Mouse (Mus musculus): Measurements from ENCODE around the gene Thada. TPM values are rescaled to one million over a fixed set of nuclear protein-coding genes. Genes with fewer than 3 reads are reported as not detected.

Gene Thada
- polyA plus RNA-seq, 1 experiment from 2014 or later: 7.8 TPM

DNA sequence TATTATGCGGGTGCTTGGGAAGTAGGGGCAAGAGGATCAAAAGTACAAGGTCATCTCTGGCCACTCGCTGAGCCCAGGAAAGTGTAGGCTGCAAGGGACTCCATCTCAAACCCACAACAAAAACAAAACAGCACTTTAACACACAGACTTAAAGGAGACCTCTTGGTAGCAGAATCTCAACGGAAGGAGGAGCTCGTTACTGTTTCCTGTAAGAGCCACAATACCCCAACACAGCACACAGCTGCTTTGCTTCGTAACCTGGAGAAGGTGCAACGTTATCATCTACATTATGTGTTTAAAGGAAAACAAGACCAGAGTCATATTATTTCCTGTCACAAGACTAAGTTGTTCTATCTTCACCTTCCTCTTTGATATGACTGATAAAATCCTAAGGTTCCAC, 135.5 kb downstream of the Thada start:
- no peak overlapping the region for H3K27ac ChIP-seq
- H3K4me1 ChIP-seq: peaks cover 28% of the 10 kb centered on the region
- H3K4me2 ChIP-seq: no peak overlapping the region
- H3K9me3 ChIP-seq (replicated peaks): no peaks in the 10 kb centered on the region
- no peak for ATAC-seq
- H3K27me3 ChIP-seq (replicated peaks): no peaks in the 10 kb centered on the region
- WGBS (ENCODE audit: insufficient replicate concordance): 74% methylated on average over 6 of the region's 6 CpGs
- H3K36me3 ChIP-seq: peaks cover 37% of the 10 kb centered on the region
- H3K4me3 ChIP-seq: no peak overlapping the region
- H3K9ac ChIP-seq: no peak overlapping the region

DNA sequence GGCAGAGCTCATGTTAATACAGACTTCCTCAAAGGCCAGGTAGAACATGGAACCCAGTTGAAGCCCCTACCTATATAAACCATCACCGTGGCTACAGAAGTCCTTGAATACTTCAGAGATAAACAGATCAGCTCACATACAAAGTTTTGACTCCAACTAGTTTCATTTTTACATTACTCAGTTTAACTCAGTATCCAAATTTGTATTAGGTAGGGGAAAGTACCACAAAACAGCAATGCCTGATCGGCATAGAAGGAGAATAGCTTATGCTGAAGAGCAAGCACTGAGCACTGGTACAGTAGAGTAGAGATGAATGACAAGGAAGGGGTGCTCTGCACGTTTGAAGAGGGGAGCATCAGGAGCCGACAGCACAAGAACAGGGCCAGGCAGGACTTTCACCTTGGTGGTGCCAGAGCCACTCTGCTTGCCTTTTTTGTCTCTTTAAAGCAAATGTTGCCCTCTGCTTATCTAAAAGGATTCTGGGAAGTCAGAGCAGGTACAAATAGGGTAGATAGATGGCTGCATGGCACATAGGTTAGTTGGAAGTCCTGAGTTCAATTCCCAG, 136.0 kb downstream of the Thada start:
- Histone ChIP-seq H3K9me3 (replicated peaks) (no peaks in the 10 kb centered on the region), H3K27ac (no peak overlapping the region), H3K27me3 (replicated peaks) (no peaks in the 10 kb centered on the region), H3K4me1 (peaks cover 31% of the 10 kb centered on the region), H3K4me2 (no peak overlapping the region), H3K4me3 (no peak overlapping the region), H3K9ac (no peak overlapping the region), H3K36me3 (peaks cover 32% of the 10 kb centered on the region)
- no peak for ATAC-seq
- 79% methylated on average over 4 of the region's 4 CpGs for WGBS (ENCODE audit: insufficient replicate concordance)

GRCm38 (mm10) chr17:84328526-84328925, 137.5 kb downstream of the Thada start:
- no peak overlapping the region for H3K4me3 ChIP-seq
- WGBS (ENCODE audit: insufficient replicate concordance): 38% methylated on average over 2 of the region's 2 CpGs
- H3K27me3 ChIP-seq (replicated peaks): no peaks in the 10 kb centered on the region
- H3K4me1 ChIP-seq: peaks cover 31% of the 10 kb centered on the region
- H3K9me3 ChIP-seq (replicated peaks): no peaks in the 10 kb centered on the region
- H3K36me3 ChIP-seq: peaks cover 32% of the 10 kb centered on the region
- no peak overlapping the region for H3K4me2 ChIP-seq
- no peak overlapping the region for H3K9ac ChIP-seq
- ATAC-seq: no peak
- H3K27ac ChIP-seq: no peak overlapping the region

- 80% methylated on average over 11 of the region's 12 CpGs for WGBS (ENCODE audit: insufficient replicate concordance)
- Histone ChIP-seq H3K27me3 (replicated peaks) (no peaks in the 10 kb centered on the region), H3K4me1 (peaks cover 31% of the 10 kb centered on the region), H3K36me3 (peaks cover 22% of the 10 kb centered on the region), H3K27ac (no peak overlapping the region), H3K4me3 (no peak overlapping the region), H3K9me3 (replicated peaks) (no peaks in the 10 kb centered on the region), H3K9ac (no peak overlapping the region), H3K4me2 (no peak overlapping the region)
- ATAC-seq: no peak
Observed at GRCm38 (mm10) chr17:84327051-84327925, 138.7 kb downstream of the Thada start.

GRCm38 (mm10) chr17:84322176-84322575, 143.8 kb downstream of the Thada start:
- Histone ChIP-seq H3K27ac (no peak overlapping the region), H3K4me2 (no peak overlapping the region), H3K9ac (no peak overlapping the region), H3K4me1 (peaks cover 20% of the 10 kb centered on the region), H3K9me3 (replicated peaks) (no peaks in the 10 kb centered on the region), H3K4me3 (no peak overlapping the region), H3K27me3 (replicated peaks) (no peaks in the 10 kb centered on the region), H3K36me3 (peaks cover 8% of the 10 kb centered on the region)
- WGBS (ENCODE audit: insufficient replicate concordance): 73% methylated on average over 4 of the region's 4 CpGs
- no peak for ATAC-seq

DNA sequence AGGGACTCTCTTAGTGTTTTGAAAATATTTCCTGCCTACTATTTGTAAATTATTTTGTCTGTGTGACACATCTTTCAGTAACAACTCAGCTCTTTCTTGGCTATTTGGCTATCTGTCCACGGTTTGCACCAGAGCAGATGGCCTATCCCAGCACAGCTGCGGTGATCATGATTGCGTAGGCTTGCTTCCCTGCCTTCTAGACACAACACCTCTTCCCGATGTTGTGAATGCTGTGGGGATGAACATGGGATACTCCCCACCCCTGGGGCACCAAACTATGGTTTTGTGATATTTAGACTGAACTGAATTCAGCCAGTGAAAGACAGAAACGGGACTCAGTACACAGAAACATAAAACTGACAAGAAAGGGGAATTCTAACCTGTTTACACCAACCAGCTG, 144.7 kb downstream of the Thada start:
- H3K4me1 ChIP-seq: peaks cover 16% of the 10 kb centered on the region
- no peak overlapping the region for H3K27ac ChIP-seq
- peaks cover 8% of the 10 kb centered on the region; the same call in 1 of the 2 replicates for H3K36me3 ChIP-seq
- no peaks in the 10 kb centered on the region for H3K9me3 ChIP-seq (replicated peaks)
- no peaks in the 10 kb centered on the region for H3K27me3 ChIP-seq (replicated peaks)
- ATAC-seq: no peak
- no peak overlapping the region for H3K4me2 ChIP-seq
- no peak overlapping the region for H3K9ac ChIP-seq
- 73% methylated on average over 5 of the region's 5 CpGs for WGBS (ENCODE audit: insufficient replicate concordance)
- H3K4me3 ChIP-seq: no peak overlapping the region

DNA sequence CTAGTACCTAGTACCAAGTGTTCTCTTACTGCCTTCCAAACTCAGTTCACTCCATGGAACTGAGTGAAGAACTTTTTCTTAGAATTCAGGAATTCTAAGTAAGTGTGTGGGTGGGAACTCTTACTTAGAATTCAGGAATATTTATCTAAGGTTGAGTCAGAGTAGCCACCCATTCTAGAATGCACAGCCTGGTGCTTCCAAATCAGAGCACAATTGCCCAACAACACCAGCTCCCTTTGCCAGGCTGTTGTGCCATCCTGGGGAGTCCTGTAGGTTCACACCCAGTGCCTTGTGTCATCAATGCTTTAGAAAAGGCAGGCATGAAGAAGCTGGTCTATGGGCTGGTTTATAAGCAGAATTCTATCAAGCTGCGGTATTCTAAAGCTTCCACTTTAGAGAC, 145.4 kb downstream of the Thada start:
- H3K9ac ChIP-seq: no peak overlapping the region
- no peaks in the 10 kb centered on the region for H3K9me3 ChIP-seq (replicated peaks)
- ATAC-seq: no peak
- no peaks in the 10 kb centered on the region for H3K27me3 ChIP-seq (replicated peaks)
- H3K4me1 ChIP-seq: peaks cover 9% of the 10 kb centered on the region
- no peak overlapping the region for H3K27ac ChIP-seq
- WGBS (ENCODE audit: insufficient replicate concordance): 89% methylated on average over 1 of the region's 1 CpGs
- H3K4me2 ChIP-seq: no peak overlapping the region
- H3K4me3 ChIP-seq: no peak overlapping the region
- H3K36me3 ChIP-seq: peaks cover 8% of the 10 kb centered on the region; the same call in 1 of the 2 replicates

DNA sequence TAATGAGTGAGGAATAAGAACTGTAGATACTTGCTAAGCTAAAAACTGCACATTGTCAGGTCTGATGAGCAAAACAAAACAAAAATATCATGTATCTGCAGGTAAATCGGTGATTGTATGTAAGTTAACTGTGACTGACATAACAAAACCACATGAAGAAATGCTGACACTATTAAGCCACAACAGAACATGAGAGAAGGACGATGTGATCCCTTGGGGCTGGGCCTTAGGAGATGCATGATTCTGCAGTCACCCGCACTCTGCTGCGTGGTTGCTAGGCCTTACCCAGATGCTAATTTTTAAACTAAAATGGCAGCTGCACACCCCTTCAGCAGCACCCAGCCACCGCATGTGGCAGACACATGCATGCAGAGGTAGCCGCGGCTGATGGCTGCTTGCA, 151.7 kb downstream of the Thada start:
- Histone ChIP-seq H3K9me3 (replicated peaks) (no peaks in the 10 kb centered on the region), H3K4me3 (no peak overlapping the region), H3K27me3 (replicated peaks) (no peaks in the 10 kb centered on the region), H3K36me3 (peaks cover 6% of the 10 kb centered on the region), H3K9ac (no peak overlapping the region), H3K27ac (no peak overlapping the region), H3K4me2 (no peak overlapping the region), H3K4me1 (no peaks in the 10 kb centered on the region)
- 87% methylated on average over 7 of the region's 7 CpGs for WGBS (ENCODE audit: insufficient replicate concordance)
- no peak for ATAC-seq

- WGBS (ENCODE audit: insufficient replicate concordance): 73% methylated on average over 6 of the region's 6 CpGs
- Histone ChIP-seq H3K4me2 (no peak overlapping the region), H3K4me3 (no peak overlapping the region), H3K9me3 (replicated peaks) (no peaks in the 10 kb centered on the region), H3K9ac (no peak overlapping the region), H3K36me3 (peaks cover 14% of the 10 kb centered on the region), H3K27ac (no peak overlapping the region), H3K4me1 (no peaks in the 10 kb centered on the region), H3K27me3 (replicated peaks) (no peaks in the 10 kb centered on the region)
- ATAC-seq: no peak
Observed at GRCm38 (mm10) chr17:84313494-84313893, 152.5 kb downstream of the Thada start.

DNA sequence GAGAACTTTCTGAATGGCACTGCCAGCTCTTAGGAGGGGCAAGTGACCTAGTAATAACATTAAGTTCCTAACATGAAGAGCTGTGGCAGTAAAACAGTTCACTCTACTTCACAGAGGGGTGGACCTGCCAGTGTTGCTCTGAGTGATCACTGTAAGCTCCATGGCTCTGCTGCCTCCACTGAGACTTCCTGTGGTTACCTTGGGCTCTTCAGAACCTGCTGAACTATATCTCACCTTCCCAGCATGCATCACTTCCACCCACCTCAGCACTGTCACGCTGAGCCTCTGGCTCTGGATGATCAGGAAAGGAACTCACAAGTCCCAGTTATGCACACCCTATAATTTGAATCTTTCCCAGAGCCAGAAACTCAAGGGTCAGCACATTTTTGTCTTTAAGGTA, 159.9 kb downstream of the Thada start:
- no peak overlapping the region for H3K4me3 ChIP-seq
- no peak for ATAC-seq
- peaks cover 37% of the 10 kb centered on the region for H3K36me3 ChIP-seq
- H3K27ac ChIP-seq: no peak overlapping the region
- no peaks in the 10 kb centered on the region for H3K27me3 ChIP-seq (replicated peaks)
- H3K4me2 ChIP-seq: no peak overlapping the region
- WGBS (ENCODE audit: insufficient replicate concordance): 56% methylated on average over 1 of the region's 1 CpGs
- H3K4me1 ChIP-seq: peaks cover 5% of the 10 kb centered on the region; the same call in 1 of the 2 replicates
- H3K9me3 ChIP-seq (replicated peaks): no peaks in the 10 kb centered on the region
- no peak overlapping the region for H3K9ac ChIP-seq

DNA sequence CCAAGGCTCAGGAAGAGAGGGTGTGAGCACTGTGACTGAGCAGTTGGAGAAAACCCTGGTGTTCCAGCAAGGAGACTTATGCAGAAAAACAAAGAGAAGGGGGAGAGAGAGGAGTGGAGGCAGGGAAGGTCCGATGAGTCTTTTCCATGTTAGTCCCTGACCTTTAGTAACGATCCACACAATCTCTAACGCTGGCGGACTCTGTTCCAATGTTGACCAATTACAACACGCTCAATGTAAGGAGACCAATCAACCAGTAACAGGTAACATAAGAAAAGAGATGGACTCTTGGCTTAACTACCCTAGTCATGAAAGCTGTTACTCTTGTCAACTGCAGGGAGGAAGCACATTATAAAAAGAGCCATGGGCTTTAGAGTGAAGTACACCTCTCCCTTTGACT, 160.9 kb downstream of the Thada start:
- no peak overlapping the region for H3K4me3 ChIP-seq
- H3K27me3 ChIP-seq (replicated peaks): no peaks in the 10 kb centered on the region
- H3K9ac ChIP-seq: no peak overlapping the region
- H3K9me3 ChIP-seq (replicated peaks): no peaks in the 10 kb centered on the region
- H3K27ac ChIP-seq: 0 out of 2 replicates have a peak overlapping the region, but pooled peaks have one; percentile 21
- peaks cover 5% of the 10 kb centered on the region; the same call in 1 of the 2 replicates for H3K4me1 ChIP-seq
- H3K36me3 ChIP-seq: peaks cover 37% of the 10 kb centered on the region
- no peak overlapping the region for H3K4me2 ChIP-seq
- 88% methylated on average over 5 of the region's 5 CpGs for WGBS (ENCODE audit: insufficient replicate concordance)
- no peak for ATAC-seq

- 79% methylated on average over 5 of the region's 5 CpGs for WGBS (ENCODE audit: insufficient replicate concordance)
Observed at GRCm38 (mm10) chr17:84304141-84304540, 161.9 kb downstream of the Thada start.

More at GRCm38 (mm10) chr17:84304141-84304540, 161.9 kb downstream of the Thada start:
- Histone ChIP-seq H3K27me3 (replicated peaks) (no peaks in the 10 kb centered on the region), H3K9me3 (replicated peaks) (no peaks in the 10 kb centered on the region), H3K36me3 (peaks cover 30% of the 10 kb centered on the region), H3K4me2 (no peak overlapping the region), H3K4me3 (no peak overlapping the region), H3K4me1 (peaks cover 5% of the 10 kb centered on the region; the same call in 1 of the 2 replicates), H3K27ac (no peak overlapping the region), H3K9ac (no peak overlapping the region)
- no peak for ATAC-seq

Measured in liver, embryonic 12.5 days (tissue).